Mouse (Mus musculus) heart, adult 8-10 months (tissue): ENCODE data around the gene Lrrc23. TPM values are rescaled to one million over a fixed set of nuclear protein-coding genes. Genes with fewer than 3 reads are reported as not detected.
"Not testable (repeated sequence)": the region's sequence is repeated elsewhere in the genome, so short reads cannot be mapped to it uniquely, and the experiment has no call there.

Experiments used
- DNase-seq: peaks from one replicate; pipeline ENCODE4 v3.0.0; 2022; ENCODE audit warnings: low spot score
- total RNA-seq, 4 experiments: library from RNA; stranded (reverse); gene quantifications; 2 replicates each; pipeline ENCODE4 v1.2.4; 2022

Gene Lrrc23
- 1 to 10 TPM in 1 of 4 experiments, under 1 TPM in 2, not detected in 1; 0.37 to 1.2 (median 0.41) TPM for total RNA-seq

- no peak for DNase-seq
These were observed at the start of gene Lrrc23 for GRCm38 (mm10) chr6:124779222-124779983. TSS of gene Lrrc23 (minus strand) at chr6:124779727.

DNA sequence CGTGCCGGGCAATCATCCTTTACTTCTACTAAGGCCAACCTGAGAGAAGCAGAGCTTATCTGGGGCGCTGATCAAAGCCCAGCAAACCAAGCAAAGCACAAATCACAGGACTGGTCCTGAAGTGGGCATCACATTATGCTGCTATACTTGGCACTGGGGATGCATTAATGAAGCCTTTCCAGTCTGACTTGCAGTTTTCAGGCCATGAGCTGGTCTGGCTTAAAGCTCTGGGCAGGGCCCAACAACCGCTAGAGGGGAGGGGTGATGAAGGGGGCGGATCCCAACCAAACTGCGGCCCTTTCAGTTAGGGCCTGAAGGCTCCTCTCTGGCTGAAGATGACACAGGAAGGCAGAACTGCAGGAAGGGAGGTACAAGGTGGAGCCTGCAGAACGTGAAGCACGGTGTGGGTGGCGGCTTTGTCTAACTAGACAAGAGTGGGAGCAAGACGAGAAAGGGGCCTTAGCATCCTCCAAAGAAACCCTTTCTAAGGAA lies 48.6 kb upstream of the Lrrc23 start:
- DNase-seq = no peak

- no peak for DNase-seq
These were observed 42.5 kb upstream of the Lrrc23 start for GRCm38 (mm10) chr6:124822049-124822448.

GRCm38 (mm10) chr6:124820891-124821290 lies 41.4 kb upstream of the Lrrc23 start:
- no peak for DNase-seq

- DNase-seq = no peak
These were observed 38.4 kb upstream of the Lrrc23 start for GRCm38 (mm10) chr6:124817971-124818370.

GRCm38 (mm10) chr6:124817563-124817962 lies 38.0 kb upstream of the Lrrc23 start:
- no peak for DNase-seq

GRCm38 (mm10) chr6:124817125-124817524 lies 37.6 kb upstream of the Lrrc23 start:
- DNase-seq = no peak

DNA sequence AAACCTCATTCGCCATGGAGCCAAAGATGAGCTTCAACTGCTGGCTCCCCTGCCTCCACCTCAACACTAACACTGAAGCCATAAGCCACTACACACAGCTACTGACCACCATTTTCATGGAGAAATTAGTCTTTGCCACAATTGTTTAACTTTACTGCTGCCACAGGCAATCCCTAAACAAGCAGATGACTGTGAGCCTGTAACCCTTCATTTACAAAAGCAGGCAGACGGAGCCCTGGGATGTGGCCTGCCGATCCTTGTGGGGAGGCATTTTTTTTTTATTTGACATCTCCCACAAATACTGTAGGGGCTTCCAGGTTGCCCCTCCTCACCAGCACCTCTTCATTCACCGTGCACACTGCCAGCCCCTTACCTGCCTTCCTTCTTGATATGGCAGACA lies 37.1 kb upstream of the Lrrc23 start:
- no peak for DNase-seq

DNA sequence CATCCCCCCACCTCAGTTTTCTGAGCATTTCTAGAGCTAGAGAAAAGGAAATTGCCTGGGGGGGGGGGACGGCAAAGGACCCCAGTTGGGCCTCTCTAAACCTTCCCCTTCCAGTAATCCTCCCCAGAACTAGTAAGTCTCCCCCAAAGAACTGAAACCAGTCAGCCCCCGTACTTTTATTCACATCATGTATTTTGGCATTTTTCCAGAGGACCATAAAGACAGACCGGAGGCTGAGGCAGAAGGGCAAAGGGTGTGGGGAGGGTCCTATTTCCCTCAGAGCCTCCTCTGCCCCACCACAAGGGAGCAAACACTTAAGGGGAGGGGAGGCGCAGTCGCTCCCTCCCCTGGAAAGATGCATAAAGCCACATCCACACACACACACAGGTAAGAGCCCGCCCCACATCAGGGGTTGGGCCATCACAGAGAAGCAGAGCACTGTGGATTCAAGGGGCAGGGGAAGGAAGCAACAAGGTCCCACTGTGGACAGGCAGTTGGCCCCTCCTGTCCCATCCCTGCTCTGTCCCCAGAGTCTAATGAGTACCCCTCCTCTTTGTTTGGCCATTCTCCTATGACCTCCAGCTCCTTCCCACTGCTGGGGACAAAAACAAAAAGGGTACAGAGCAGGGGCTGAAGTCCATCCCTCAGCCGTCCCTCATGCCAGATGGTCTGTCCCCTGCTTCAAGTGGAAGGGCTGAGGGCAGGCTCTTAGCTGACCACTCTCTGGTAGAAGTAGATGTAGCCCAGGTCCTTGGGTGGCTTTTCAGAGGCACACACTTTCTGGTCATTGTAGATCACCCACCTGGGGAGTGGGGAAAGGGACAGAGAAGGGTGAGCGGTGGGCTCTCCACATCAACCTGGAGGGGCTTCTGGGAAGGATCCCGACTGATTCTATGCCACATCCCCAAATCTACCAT lies 35.6 kb upstream of the Lrrc23 start:
- no peak for DNase-seq

- DNase-seq = no peak
These were observed 34.9 kb upstream of the Lrrc23 start for GRCm38 (mm10) chr6:124814448-124814847.

- DNase-seq = peak; percentile 94
These were observed 34.4 kb upstream of the Lrrc23 start, which contains the start of gene Tpi1 for GRCm38 (mm10) chr6:124813933-124814332. TSS of gene Tpi1 (minus strand) at chr6:124814296.

GRCm38 (mm10) chr6:124813496-124813895 lies 34.0 kb upstream of the Lrrc23 start:
- no peak for DNase-seq

- DNase-seq = no peak
These were observed 33.3 kb upstream of the Lrrc23 start for GRCm38 (mm10) chr6:124812848-124813247.

- DNase-seq = no peak
These were observed 32.4 kb upstream of the Lrrc23 start for GRCm38 (mm10) chr6:124811701-124812560.

DNA sequence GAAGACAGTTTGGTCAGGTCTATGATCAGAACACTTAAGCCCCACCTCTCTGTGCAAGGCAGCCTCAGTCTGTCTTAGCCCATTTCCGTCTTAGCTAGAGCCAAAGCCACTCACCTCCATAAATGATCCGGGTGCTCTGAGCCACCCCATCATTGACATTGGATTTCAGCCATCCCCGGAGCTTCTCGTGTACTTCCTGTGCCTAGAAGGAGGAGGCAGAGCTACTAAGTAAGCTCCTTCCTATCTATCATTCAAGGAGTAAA lies 31.8 kb upstream of the Lrrc23 start:
- no peak for DNase-seq

GRCm38 (mm10) chr6:124810566-124811402 lies 31.3 kb upstream of the Lrrc23 start:
- DNase-seq = not testable (repeated sequence)

DNA sequence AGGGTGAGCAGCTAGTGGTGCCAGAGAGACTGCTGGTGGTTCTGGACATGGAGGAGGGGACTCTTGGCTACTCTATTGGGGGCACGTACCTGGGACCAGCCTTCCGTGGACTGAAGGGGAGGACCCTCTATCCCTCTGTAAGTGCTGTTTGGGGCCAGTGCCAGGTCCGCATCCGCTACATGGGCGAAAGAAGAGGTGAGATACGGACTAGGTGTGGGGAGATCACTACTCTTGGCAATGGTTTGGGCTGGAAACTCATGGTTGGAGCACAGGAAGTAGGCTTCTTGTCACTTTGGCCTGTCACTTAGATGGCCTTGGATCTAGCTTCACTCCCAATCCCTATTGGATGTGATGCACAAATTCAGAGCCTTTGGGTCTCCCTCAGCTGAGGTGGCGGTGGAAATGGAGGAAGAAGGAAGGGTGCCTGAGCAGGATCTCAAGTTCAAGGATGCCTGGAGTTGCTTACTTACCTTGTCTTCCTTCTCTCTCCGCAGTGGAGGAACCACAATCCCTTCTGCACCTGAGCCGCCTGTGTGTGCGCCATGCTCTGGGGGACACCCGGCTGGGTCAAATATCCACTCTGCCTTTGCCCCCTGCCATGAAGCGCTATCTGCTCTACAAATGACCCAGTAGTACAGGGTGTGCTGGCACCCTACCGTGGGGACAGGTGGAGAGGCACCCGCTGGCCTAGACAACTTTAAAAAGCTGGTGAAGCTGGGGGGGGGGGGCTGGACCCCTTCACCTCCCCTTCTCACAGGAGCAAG lies 30.4 kb upstream of the Lrrc23 start:
- DNase-seq = no peak

GRCm38 (mm10) chr6:124809052-124809774 lies 29.7 kb upstream of the Lrrc23 start:
- peak; percentile 79 for DNase-seq

DNA sequence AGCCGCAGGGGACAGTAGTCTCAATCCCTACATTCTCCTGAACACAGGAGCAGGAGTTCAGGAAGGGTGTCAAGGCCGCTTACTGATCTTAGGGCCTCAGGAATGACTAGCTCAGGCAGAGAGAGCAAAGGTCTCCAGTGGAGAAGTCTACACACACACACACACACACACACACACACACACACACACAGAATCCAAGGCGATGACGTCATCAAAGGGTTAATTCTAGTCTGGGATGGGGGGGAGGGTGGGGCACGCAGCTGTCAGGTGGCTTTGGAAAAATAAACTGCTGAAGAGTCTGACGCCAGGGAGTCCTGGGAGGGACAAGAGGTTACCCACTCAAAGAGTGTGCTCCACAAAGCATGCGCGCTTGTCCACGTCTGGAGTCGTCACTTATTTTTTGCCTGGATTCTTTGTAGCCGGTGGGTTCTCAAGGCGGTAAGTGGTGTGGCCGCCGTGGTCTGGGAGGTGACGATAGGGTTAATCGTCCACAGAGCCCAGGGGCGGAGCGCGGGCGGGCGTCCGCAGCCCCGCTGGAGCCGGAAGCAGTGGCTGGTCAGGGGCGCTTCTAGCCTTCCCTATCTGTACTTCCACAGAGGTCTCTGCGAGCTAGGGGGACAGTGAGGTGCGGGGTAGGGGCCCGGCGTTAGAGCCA lies 29.0 kb upstream of the Lrrc23 start, which contains the start of gene Spsb2:
Gene Spsb2 (plus strand): TSS at position 304 of the 655 bp plus-strand sequence.
- peak; percentile 72 for DNase-seq
